Mouse (Mus musculus) layer of hippocampus, adult 11-12 months (tissue): ENCODE results near the gene Myo6.

Experiments used
- DNase-seq: peaks from one replicate; pipeline ENCODE4 v3.0.0; 2022; ENCODE audit warnings: low spot score

The Myo6 gene

DNA sequence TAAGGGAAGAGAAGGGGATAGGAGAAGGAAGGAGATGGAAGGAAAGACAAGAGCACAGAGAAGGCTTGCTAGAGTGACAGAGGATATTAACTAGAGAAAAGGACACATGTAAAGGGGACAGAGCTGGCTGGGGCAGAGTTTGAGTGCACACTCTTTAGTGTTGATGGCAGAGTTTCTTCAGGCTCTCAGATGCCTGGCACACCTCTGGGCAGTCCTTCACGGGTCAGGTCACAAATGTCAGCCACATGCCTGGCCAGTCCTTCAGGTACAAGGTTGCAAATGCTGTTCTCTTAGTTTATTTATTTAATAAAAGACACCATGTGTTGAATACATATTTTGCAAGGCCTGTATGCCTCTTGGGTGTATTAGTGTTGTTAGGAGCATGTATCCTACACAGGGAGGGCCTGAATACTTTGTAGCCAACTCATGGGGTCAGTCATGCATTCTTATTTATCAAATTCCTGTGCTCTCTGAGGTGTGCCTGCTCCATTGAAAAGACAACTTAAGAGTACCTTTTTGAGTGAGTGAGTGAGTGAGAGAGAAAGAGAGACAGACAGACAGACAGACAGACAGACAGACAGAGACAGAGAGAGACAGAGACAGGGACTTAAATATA lies 72.5 kb downstream of the Myo6 start:
- no peak for DNase-seq

- no peak for DNase-seq
Measured at GRCm38 (mm10) chr9:80241719-80242118, 76.9 kb downstream of the Myo6 start.

GRCm38 (mm10) chr9:80252146-80252545 lies 87.3 kb downstream of the Myo6 start:
- DNase-seq: no peak

- no peak for DNase-seq
Measured at GRCm38 (mm10) chr9:80253241-80253640, 88.4 kb downstream of the Myo6 start.

GRCm38 (mm10) chr9:80256561-80256960 lies 91.7 kb downstream of the Myo6 start:
- DNase-seq: no peak

DNA sequence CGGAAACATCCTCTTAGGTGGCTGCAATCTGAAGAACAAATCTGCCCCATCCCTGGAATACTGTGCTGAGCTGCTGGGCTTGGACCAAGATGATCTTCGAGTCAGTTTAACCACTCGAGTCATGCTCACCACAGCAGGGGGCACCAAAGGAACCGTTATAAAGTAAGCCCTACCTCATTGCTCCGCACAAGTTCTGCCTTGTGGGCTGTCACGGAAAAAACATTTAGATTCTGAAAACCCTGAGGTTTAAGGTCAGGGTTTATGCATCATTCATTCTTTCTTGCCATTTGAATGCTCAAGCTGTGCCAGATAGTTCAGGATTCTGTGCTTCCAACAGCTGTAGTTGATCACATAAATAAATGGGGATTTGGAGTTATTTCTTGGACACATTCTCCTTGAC lies 93.6 kb downstream of the Myo6 start:
- DNase-seq: no peak

DNA sequence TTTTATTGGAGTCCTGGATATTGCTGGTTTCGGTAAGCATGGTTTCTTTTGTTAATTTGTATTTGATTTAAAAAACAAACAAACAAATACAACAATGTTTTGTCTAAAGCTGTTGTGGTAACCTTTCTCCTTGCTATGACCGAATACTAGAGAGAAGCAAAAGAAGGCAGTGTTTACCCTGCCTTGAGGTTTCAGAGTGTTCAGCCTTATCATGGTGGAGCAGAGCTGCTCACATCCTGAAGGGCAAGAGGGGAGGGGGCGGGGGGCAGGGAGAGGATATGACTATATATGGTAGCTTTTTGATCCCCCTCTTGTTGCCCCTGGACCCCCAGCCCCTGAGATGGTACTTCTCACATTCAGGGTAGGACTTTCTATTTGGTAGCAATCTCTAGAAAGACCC lies 96.1 kb downstream of the Myo6 start:
- no peak for DNase-seq

DNA sequence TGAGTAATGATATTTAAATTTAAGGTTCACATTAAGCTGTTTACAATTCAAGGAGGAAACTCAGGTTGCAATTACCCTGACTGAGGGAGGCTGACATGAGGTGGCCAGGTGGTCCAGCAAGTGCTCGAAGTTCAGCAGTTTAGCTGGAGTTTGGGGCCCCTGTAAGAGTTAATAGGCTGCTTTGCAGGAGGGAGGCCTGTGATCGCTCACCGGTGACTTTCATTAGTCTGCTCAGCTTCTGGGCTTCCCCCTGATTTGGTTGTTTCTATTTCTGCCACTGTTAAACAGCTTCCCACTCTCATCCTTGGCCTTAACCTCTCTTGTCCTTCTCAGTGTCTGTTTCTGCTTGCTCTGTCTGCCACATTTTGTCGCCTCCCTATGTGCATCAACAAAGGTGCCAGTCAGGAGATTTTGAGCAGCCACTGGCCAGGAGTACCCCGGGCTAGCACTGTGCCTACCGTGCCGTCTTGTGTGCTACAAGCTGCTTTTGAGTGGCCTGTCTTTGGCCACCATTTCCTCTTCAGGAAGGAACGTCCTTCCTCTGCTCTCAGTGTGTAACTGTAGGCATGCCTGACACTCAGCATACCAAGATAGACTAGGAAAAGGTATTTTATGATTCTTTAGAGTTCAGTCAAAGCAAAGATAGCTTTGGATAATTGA lies 97.7 kb downstream of the Myo6 start:
- DNase-seq: no peak

DNA sequence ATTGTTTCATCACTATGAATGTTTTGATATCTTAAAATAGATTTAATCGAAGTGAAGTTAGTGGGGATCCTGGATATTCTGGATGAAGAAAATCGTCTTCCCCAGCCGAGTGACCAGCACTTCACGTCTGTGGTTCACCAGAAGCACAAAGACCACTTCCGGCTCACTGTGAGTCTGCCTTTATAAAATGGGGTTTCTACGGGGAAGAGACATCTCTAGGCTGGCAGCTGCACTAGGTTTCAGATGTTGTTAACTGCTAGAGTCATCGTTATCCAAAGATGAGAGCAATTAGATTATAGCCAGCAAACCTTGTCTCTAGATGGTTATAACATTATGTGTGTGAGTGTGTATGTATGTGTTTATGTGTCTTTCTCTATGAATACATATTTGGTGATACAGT lies 101.3 kb downstream of the Myo6 start:
- no peak for DNase-seq

DNA sequence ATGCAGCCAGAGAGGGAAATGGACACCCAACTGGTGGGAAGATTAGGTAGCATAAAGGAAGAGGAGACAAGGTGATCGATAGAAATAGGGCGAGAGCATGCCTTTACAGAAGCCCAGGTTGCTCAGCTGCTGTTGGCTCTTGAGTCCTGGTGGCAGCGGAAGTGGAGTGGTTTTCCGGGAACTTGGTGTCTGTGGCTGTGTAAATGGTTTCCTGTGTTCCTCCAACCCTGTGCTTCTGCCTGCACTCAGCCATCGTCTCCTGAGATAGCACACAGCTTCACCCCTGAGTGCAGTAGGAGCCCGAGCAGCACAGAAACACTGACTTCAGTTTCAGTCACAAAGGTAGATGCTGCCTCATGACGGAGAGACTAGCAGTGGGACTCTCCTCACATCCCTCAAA lies 101.7 kb downstream of the Myo6 start:
- no peak for DNase-seq

- no peak for DNase-seq
Measured at GRCm38 (mm10) chr9:80269596-80269995, 104.8 kb downstream of the Myo6 start.

DNA sequence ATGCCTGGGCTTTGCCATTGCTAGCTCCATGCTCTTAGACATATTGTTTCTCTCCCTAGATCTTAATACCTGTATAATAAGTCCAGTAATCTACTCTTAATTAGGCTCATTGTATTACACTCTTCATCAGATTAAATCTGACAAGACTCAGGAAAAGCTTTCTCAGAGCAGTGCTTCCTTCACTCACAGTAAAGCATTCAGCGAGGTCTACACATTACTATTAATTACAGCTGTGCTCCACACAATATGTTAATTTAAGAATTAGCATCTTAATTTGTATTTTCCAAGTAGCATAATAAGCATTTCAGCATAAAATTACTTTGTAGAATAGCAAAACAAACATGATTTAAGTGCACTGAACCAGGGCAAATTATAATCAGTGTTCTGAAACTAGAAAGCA lies 108.1 kb downstream of the Myo6 start:
- DNase-seq: no peak

GRCm38 (mm10) chr9:80275053-80275771 lies 110.4 kb downstream of the Myo6 start:
- DNase-seq: no peak

GRCm38 (mm10) chr9:80275772-80276134 lies 110.9 kb downstream of the Myo6 start:
- no peak for DNase-seq

DNA sequence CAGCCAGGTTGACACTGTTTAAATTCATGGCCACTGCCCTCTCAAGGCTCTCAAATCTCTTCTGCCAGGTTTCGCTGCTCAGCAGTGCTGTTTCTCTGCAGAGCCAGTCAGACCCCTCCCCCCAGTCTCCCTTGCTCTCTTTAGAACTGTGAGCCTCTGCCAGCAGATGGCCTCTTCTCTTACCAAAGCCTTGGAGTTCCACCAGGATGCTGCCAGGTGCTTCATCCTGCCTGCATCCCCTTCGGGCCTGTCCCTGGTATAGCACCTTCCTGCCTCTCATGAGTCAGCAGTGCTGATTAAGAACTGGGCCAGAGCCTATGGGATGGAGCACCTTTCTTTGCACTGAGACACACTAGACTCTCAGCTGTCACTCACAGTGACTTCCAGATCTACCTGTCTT lies 112.3 kb downstream of the Myo6 start:
- no peak for DNase-seq

- no peak for DNase-seq
Measured at GRCm38 (mm10) chr9:80277770-80278169, 112.9 kb downstream of the Myo6 start.

GRCm38 (mm10) chr9:80280724-80281123 lies 115.9 kb downstream of the Myo6 start:
- DNase-seq: no peak

DNA sequence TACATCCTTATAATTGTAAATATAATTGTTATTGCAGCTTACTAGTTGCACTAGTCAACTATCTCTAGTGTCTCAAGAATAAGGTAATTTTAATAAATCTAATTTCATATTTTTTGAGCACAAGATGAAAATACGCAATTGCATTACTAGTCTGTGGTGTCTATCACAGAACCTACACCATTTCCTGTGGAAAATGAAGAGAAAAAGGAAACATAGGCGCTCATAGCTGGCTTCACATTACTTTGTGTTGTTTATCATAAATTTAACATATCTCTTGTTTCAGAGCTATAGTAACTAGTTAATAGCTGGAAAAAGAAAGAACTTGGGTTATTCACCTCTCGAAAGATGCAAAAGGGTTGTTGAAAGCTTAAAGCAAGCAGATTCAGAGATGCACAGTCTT lies 117.6 kb downstream of the Myo6 start:
- DNase-seq: no peak

- no peak for DNase-seq
Measured at GRCm38 (mm10) chr9:80284539-80285174, 119.8 kb downstream of the Myo6 start.

DNA sequence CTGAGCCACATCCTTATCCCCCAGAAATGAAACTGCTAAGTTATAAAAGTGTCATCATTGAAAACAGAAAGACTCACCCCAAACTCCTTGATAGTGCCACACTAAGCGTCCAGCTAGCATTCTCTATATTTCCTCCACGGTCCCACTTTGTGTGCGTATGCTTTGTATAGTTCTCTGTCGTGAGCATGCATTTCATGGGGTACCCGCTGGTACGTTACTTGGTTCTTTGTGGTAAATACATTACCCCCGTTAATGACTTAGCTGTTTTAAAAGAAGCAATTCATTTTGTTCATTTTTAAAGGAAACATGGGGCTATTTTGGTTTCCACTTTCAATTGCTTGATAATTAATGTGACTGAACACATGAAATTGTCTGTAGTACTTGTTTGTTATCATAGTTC lies 122.0 kb downstream of the Myo6 start:
- DNase-seq: no peak

DNA sequence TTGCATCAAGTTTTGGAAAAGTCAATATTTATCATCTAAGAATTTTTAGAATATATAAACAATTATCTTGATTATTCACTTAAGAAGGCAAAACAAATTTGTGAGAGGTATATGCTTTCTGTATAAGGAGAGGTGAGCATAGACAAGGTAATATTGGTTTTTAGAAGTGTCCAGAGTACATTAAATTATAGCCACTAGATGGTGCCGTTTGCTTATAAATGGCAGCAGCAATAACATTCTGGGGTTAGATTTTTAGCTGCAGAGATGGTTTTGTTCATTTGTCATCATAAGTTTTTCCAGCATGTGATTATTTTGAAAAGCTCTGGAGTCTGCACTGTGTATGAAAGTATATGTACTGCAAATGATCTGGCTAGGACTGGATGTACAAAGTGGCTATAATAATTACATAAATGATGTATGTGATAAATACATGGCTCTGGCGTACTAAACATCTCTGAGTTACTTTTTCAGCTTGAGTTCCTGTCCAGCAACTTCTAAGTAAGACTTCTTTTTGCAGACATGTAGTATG lies 128.3 kb downstream of the Myo6 start:
- DNase-seq: no peak

DNA sequence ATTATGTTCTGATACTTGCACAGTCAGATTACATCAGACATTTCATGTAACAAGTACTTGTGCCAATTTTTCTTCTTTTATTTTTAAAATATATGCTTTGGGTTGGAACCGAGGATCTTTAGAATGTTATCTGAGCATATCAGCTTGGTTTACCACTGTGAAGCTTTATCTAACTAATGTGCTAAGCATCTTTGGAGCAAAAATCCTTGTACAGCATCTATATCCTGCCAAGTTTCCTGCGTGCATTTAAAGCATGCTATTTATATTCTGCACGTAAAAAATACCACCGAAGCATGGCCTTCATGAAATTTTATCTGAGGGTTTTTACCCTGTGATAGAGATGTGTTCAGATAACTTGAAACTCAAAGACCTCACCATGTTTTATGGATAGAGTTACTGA lies 131.3 kb downstream of the Myo6 start:
- no peak for DNase-seq

DNA sequence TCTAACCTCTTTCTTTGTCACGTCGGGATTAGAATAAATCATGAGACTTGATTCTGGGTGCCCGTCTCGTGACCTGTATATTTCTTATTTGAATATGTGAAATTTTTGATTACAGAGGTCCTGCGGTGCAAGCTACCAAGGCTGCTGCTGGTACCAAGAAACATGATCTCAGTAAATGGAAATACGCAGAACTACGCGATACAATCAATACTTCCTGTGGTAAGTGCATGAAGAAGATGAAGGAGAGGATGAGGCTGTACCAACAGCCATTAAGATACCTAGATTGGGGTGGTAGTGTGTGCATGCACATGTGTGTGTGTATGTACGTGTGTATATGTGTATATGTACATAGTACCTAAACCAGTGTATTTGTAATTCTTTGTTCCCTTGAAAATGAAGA lies 134.2 kb downstream of the Myo6 start:
- DNase-seq: no peak
